Mouse (Mus musculus): ENCODE measurements around the gene Lypd4. TPM values are rescaled to one million over a fixed set of nuclear protein-coding genes. Genes with fewer than 3 reads are reported as not detected.

Lypd4 gene
- not detected in 2 replicates for polyA plus RNA-seq (2016; fragmentation: Nextera tagmentation; extraction: Ambion mirVana)

DNA sequence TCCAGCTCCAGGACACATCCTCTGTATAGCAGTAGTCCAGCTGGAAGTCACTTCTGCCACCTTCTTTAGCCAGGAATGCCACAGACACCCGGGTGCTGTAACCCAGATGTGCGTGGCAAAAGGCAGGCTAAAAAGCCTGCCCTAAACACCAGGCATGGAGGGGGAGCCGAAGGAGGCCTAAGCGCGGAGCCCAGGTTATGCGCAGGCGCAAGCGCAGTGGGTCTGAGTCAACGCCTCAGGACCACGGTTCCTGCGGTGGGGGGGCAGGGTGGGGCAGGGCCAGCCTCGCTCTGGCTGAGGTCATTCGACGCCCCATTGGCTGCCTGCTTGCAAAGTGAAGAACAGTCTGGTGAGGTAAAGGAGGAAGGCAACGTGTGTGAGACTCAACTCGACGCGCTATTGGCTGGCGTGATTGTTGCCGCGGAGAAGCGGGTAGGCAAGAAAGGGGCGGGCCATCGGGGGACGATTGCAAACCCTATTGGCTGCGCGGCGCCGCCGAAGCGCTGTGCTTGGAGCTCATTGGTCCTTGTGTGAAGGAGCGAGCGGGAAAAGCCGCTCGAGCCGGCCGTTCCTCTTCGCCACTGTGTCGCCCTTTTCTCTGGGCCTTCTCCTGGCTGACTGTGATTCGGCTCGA is at the start of gene Lypd4, which contains the start of gene Dmrtc2:
Gene Lypd4, minus strand, starts transcription at position 410 of the 634 bp plus-strand sequence.
Gene Dmrtc2, plus strand, starts transcription at position 526 of the 634 bp plus-strand sequence.
- H3K4me3 ChIP-seq: no peak within 1 kb of the TSS
- no peak for ATAC-seq (ENCODE audit: low FRiP score)
- no peaks in the 10 kb centered on the region for H3K4me1 ChIP-seq
- no peaks in the 10 kb centered on the region for H3K36me3 ChIP-seq
- peaks cover 14% of the 10 kb centered on the region for H3K27me3 ChIP-seq
- H3K27ac ChIP-seq: no peak within 1 kb of the TSS
- no peak within 1 kb of the TSS for H3K9ac ChIP-seq
- H3K9me3 ChIP-seq (replicated peaks): peaks cover 3% of the 10 kb centered on the region; the same call in 1 of the 2 replicates
- 54% methylated on average over 41 of the region's 41 CpGs for WGBS
- H3K4me2 ChIP-seq (replicated peaks): peak within 1 kb of the TSS; percentile 15; the same call in 1 of the 2 replicates

DNA sequence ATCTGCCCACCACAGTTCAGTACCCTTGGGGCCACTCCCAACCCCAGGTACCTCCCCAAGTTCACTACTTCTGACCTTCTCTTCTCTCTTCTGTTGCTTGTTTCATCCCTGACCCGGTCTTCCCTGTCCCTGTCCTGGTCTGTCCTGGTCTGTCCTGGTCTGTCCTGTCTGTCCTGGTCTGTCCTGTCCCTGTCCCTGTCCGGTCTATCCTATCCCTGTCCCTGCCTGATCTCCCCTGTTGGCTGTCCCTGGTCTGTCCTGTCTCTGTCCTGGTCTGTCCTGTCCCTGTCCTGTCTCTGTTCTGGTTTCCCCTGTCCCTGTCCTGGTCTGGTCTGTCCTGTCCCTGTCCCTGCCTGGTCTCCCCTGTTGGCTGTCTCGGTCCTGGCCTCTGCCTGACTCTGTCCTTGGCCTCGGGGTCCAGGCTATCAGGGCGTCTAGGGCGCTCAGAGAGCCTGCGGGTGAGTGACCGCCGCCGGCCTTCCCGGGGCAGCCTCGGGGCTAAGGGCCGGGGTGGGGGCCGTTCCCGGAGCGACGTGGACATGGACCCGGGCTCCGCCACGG is 49.1 kb upstream of the Lypd4 start:
- H3K9ac ChIP-seq: no peak overlapping the region
- H3K4me2 ChIP-seq (replicated peaks): no peak overlapping the region
- peaks cover 65% of the 10 kb centered on the region for H3K36me3 ChIP-seq
- no peaks in the 10 kb centered on the region for H3K4me1 ChIP-seq
- 92% methylated on average over 20 of the region's 20 CpGs for WGBS
- H3K27ac ChIP-seq: no peak overlapping the region
- 0 out of 2 replicates have a peak, but pooled peaks have one; percentile 17 for ATAC-seq (ENCODE audit: low FRiP score)
- no peaks in the 10 kb centered on the region for H3K9me3 ChIP-seq (replicated peaks)
- H3K27me3 ChIP-seq: no peaks in the 10 kb centered on the region
- no peak overlapping the region for H3K4me3 ChIP-seq

DNA sequence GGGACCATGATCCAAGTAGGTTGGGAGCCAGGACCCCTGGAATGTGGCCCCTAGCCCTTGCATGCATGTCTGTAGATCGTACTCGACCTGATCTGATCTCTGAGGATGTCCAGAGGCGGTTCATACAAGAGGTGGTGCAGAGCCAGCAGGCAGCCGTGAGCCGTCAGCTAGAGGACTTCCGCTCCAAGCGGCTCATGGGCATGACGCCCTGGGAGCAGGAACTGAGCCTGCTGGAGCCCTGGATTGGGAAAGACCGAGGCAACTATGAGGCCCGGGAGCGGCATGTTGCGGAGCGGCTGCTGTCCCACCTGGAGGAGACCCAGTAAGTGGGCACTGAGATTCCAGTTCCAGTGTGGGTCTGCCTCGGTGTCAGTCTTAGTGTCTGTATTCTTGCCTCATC is 42.7 kb upstream of the Lypd4 start:
- Histone ChIP-seq H3K4me1 (peaks cover 2% of the 10 kb centered on the region), H3K36me3 (peaks cover 57% of the 10 kb centered on the region), H3K27me3 (no peaks in the 10 kb centered on the region), H3K4me2 (replicated peaks) (no peak overlapping the region), H3K27ac (no peak overlapping the region), H3K9me3 (replicated peaks) (no peaks in the 10 kb centered on the region), H3K9ac (no peak overlapping the region), H3K4me3 (no peak overlapping the region)
- 97% methylated on average over 14 of the region's 14 CpGs for whole genome bisulfite sequencing
- ATAC-seq (ENCODE audit: low FRiP score): no peak

DNA sequence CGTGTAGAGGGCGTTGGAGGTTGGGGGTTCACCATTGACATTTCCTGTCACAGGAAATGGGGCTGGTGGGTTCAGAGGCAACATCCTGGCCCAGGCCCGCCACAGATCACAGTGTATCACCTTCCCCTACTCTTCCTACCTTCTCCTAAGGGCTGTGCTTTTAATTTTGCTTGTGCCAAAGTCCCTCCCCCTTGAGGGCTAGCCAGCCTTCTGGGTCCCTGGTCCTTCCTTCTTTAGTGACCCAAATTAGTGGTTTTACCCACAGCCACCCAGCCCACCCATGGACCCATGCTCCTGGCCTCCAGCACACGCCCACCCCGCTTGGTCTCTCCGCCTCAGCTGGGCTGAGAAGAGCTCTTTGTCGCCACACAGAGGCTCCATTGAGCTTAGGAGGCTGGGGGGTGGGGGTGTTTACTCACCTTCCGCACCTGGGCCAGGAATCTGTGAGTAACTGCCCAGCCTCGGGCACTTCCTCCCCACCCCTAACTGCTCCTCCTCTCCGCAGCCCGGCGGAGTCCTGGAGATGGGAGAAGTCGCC is 37.5 kb upstream of the Lypd4 start:
- Histone ChIP-seq H3K4me3 (no peak overlapping the region), H3K9ac (peak overlapping the region; percentile 10; the same call in 1 of the 2 replicates), H3K27ac (no peak overlapping the region), H3K4me2 (replicated peaks) (peak overlapping the region; percentile 17; the same call in 1 of the 2 replicates), H3K36me3 (peaks cover 33% of the 10 kb centered on the region), H3K4me1 (peaks cover 33% of the 10 kb centered on the region), H3K9me3 (replicated peaks) (no peaks in the 10 kb centered on the region), H3K27me3 (no peaks in the 10 kb centered on the region)
- ATAC-seq (ENCODE audit: low FRiP score): no peak
- 32% methylated on average over 13 of the region's 13 CpGs for WGBS

DNA sequence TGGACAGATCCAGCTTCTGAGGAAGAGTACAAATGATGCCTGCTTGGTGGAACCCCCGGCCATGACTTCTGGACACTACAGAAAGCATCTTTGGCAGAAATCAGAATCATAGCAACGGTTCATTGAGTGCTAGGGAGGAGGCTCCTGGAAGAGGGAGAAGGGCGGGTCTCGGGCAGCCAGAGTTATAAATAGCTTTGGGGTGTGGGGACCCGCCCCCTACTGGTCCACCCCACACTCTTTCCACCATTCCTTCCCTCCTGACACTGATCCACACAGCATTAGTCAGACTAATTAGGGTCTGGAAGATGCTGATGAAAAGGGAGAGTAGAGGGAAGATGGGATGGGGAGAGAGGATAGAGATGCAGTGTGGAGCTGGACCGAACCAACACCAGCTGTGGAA is 36.8 kb upstream of the Lypd4 start:
- no peaks in the 10 kb centered on the region for H3K27me3 ChIP-seq
- no peak for ATAC-seq (ENCODE audit: low FRiP score)
- H3K27ac ChIP-seq: peak overlapping the region; percentile 1; the same call in 1 of the 2 replicates
- H3K4me1 ChIP-seq: peaks cover 33% of the 10 kb centered on the region
- no peaks in the 10 kb centered on the region for H3K9me3 ChIP-seq (replicated peaks)
- H3K4me3 ChIP-seq: no peak overlapping the region
- peaks cover 28% of the 10 kb centered on the region for H3K36me3 ChIP-seq
- 0 out of 2 replicates have a peak overlapping the region, but pooled peaks have one; percentile 17 for H3K4me2 ChIP-seq (replicated peaks)
- peak overlapping the region; percentile 10; the same call in 1 of the 2 replicates for H3K9ac ChIP-seq
- 42% methylated on average over 6 of the region's 6 CpGs for WGBS

DNA sequence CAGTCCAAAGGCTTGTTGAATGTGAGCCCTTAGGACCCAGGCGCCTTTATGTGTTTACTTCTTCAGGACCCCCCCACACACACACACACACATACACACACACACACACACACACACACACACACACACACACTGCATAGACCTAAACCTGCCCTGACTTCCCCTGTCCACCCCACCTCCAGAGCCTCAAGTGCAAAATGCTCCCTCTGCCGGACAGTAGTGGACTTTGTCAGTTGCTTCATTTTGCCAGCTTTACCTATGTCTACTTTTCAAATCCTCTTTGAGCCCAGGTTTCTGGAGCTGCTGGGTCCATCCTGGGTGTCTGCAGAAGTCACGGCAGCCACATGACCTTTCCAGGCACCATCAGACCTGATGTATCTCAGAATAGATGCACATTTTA is 35.2 kb upstream of the Lypd4 start:
- Histone ChIP-seq H3K4me2 (replicated peaks) (peak overlapping the region; percentile 82), H3K9me3 (replicated peaks) (no peaks in the 10 kb centered on the region), H3K27me3 (no peaks in the 10 kb centered on the region), H3K27ac (0 out of 2 replicates have a peak overlapping the region, but pooled peaks have one; percentile 73), H3K9ac (peak overlapping the region; percentile 75), H3K36me3 (peaks cover 22% of the 10 kb centered on the region), H3K4me3 (peak overlapping the region; percentile 67), H3K4me1 (peaks cover 33% of the 10 kb centered on the region)
- 0 out of 2 replicates have a peak, but pooled peaks have one; percentile 10 for ATAC-seq (ENCODE audit: low FRiP score)
- 10% methylated on average over 3 of the region's 3 CpGs for WGBS

DNA sequence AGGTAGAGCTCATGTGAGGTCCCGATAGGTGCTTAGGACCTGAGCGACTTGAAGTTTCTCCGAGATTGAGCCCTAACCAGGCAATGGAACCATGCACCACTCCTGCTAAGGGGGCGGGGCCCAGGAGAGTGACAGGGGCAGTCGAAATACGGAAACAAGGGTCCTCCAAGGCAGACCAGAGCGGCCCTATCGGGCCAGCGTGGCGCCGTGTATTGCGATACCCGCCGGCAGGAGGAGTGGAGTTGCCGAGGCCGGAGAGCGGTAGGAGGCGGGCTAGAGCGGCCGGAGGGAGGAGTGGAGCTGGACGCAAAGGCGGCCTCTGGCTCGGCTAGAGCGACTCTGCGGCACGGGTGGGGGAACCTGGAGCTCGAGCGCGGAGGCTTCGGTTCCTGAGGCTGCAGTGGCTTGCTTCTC is 34.3 kb upstream of the Lypd4 start:
- peak; percentile 96 for ATAC-seq (ENCODE audit: low FRiP score)
- WGBS: under 1% methylated on average over 29 of the region's 30 CpGs
- Histone ChIP-seq H3K4me3 (peak overlapping the region; percentile 67), H3K27me3 (no peaks in the 10 kb centered on the region), H3K27ac (peak overlapping the region; percentile 73), H3K9me3 (replicated peaks) (no peaks in the 10 kb centered on the region), H3K4me1 (peaks cover 33% of the 10 kb centered on the region), H3K9ac (peak overlapping the region; percentile 75), H3K36me3 (peaks cover 15% of the 10 kb centered on the region), H3K4me2 (replicated peaks) (peak overlapping the region; percentile 82)

DNA sequence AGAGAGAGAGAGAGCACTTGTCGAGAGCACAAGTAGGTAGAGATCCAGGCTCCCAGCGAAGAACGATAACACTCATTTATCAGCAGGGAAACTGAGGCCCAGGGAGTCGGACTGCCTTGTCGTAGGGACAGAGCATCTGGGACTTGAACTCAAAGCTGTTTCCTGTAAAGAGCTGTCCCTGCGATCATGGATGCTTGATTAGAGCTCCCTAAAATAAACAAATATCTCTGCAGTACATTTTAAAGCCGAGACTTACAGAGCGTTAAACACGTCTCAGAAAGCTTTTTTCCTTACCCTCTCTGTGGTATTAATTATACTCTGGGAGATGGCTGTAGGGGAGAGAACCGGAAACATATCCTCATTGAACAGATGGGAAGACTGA is 33.7 kb upstream of the Lypd4 start:
- H3K4me2 ChIP-seq (replicated peaks): peak overlapping the region; percentile 82
- peaks cover 9% of the 10 kb centered on the region for H3K36me3 ChIP-seq
- H3K4me3 ChIP-seq: peak overlapping the region; percentile 67
- peaks cover 33% of the 10 kb centered on the region for H3K4me1 ChIP-seq
- no peak for ATAC-seq (ENCODE audit: low FRiP score)
- no peaks in the 10 kb centered on the region for H3K27me3 ChIP-seq
- H3K9ac ChIP-seq: 0 out of 2 replicates have a peak overlapping the region, but pooled peaks have one; percentile 75
- WGBS: 44% methylated on average over 10 of the region's 10 CpGs
- H3K27ac ChIP-seq: no peak overlapping the region
- H3K9me3 ChIP-seq (replicated peaks): no peaks in the 10 kb centered on the region

DNA sequence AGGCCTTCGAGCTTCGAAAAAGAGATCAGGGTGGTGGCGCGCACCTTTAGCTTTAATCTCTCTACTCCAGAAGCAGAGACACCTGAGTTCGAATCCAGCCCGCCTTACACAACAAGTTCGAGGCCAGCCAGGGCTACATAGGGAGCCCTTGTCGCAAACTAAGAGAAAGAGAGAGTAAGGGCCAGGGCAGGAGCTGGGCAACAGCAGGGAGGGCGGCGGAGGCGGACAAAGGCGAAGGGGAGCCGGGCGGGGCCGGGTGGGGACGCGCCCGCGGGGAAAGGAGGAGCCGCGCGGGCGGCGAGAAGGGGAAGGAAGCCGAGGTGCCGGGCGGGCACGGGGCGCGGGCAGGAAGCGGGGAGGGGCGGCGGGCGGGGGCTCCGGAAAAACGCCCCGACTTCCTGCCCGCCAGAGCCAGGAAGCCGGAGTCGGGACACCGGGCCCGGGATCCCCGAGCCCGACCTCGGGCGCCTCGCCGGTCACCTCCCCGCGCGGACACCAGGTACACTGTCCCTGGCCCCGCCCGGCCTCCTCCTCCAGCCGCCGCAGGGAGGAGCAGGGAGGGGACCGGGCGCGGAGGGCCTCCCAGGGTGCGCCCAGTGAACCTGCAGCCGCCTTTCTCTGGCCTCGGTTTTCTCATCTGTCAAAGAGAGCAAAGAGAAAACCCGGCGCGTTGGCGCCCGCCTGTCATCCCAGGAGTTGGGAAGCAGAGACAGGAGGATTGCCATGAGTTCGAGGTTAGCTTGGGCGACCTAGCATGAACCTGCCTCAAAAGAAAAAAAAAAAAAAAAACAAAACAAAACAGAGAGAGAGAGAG is 33.1 kb upstream of the Lypd4 start, which contains the start of gene Arhgef1:
Gene Arhgef1, plus strand, starts transcription at position 283 of the 814 bp plus-strand sequence.
- ATAC-seq (ENCODE audit: low FRiP score): no peak
- Histone ChIP-seq H3K9ac (peak within 1 kb of the TSS; percentile 81), H3K27ac (peak within 1 kb of the TSS; percentile 71), H3K4me3 (peak within 1 kb of the TSS; percentile 67), H3K4me2 (replicated peaks) (peak within 1 kb of the TSS; percentile 82), H3K9me3 (replicated peaks) (no peaks in the 10 kb centered on the region), H3K4me1 (peaks cover 33% of the 10 kb centered on the region), H3K36me3 (peaks cover 3% of the 10 kb centered on the region; the same call in 1 of the 2 replicates), H3K27me3 (no peaks in the 10 kb centered on the region)
- WGBS: 9% methylated on average over 36 of the region's 68 CpGs

DNA sequence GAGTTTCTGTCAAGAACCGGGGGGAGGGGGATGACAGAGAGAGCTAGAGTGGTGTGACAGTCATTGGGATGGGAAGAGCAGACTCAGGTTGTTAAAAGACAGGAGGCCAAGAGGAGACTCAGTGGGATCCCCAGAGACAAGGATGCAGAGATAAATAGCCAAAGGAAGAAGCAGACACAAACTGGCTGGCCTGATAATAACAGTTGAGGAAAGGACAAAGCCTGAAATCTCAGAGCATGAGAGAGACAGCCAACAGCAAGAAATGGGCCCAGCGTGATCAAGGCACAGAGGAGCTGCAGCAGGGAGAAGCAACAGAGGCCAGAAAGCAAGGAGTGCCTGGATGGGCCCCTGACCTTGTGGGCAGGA is 32.5 kb upstream of the Lypd4 start:
- Histone ChIP-seq H3K9me3 (replicated peaks) (no peaks in the 10 kb centered on the region), H3K36me3 (no peaks in the 10 kb centered on the region), H3K4me1 (peaks cover 29% of the 10 kb centered on the region), H3K4me3 (peak overlapping the region; percentile 67), H3K27me3 (no peaks in the 10 kb centered on the region), H3K9ac (peak overlapping the region; percentile 81), H3K4me2 (replicated peaks) (peak overlapping the region; percentile 82), H3K27ac (peak overlapping the region; percentile 71)
- no peak for ATAC-seq (ENCODE audit: low FRiP score)
- 50% methylated on average over 2 of the region's 2 CpGs for WGBS

DNA sequence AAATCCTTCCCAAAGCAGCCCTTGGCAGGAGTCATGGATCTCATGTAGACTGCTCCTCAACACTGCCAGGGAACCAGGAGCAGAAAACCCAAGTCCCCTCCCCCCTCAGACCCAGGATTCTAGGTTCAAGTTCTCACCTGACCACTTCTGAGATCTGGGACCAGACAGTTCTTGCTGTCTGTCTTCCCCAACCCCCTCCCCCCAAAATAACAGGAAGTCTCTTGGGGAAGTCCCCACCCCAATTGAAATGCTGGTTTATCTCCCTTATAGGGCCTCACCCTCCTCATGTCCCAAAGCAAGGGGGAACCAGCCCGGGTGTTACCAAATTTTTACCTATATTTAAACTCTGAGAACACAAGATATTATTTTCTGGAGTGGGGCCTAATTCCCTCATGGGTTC is 32.1 kb upstream of the Lypd4 start:
- Histone ChIP-seq H3K4me3 (no peak overlapping the region), H3K9ac (no peak overlapping the region), H3K4me2 (replicated peaks) (0 out of 2 replicates have a peak overlapping the region, but pooled peaks have one; percentile 82), H3K36me3 (no peaks in the 10 kb centered on the region), H3K9me3 (replicated peaks) (no peaks in the 10 kb centered on the region), H3K27me3 (no peaks in the 10 kb centered on the region), H3K4me1 (peaks cover 25% of the 10 kb centered on the region), H3K27ac (peak overlapping the region; percentile 71; the same call in 1 of the 2 replicates)
- WGBS: 71% methylated on average over 1 of the region's 1 CpGs
- ATAC-seq (ENCODE audit: low FRiP score): no peak

Data from hindbrain, embryonic 12.5 days (tissue).